Mouse (Mus musculus) G1E (cell line): ENCODE data around the gene Ino80. TPM values are rescaled to one million over a fixed set of nuclear protein-coding genes. Genes with fewer than 3 reads are reported as not detected.

Experiments
- ATAC-seq: 2 replicates; pipeline ENCODE4 v1.8.0; 2016; ENCODE audit warnings: mild to moderate bottlenecking; ENCODE audit not compliant: insufficient number of reproducible peaks, poor library complexity, low FRiP score, severe bottlenecking; ENCODE audit errors: extremely low read depth
- DNase-seq: peaks from one replicate; pipeline ENCODE4 v3.0.0; 2012; ENCODE audit warnings: low spot score
- H3K27me3 ChIP-seq: 2 replicates; pipeline ENCODE4 v1.6.1; 2012; ENCODE audit warnings: mild to moderate bottlenecking, low read length, inconsistent platforms; ENCODE audit not compliant: insufficient read depth
- H3K36me3 ChIP-seq: replicated peaks from 2 replicates; pipeline ENCODE3; 2012; ENCODE audit warnings: mild to moderate bottlenecking, inconsistent platforms
- H3K4me1 ChIP-seq: 2 replicates; pipeline ENCODE4 v1.6.1; 2012; ENCODE audit warnings: low read depth, low read length, inconsistent platforms, mixed read lengths; ENCODE audit not compliant: insufficient read depth
- H3K4me3 ChIP-seq: 2 replicates; pipeline ENCODE4 v1.5.1; 2012; ENCODE audit warnings: low read depth, mild to moderate bottlenecking, inconsistent platforms, low read length, moderate library complexity, mixed read lengths
- H3K9me3 ChIP-seq: replicated peaks from 2 replicates; pipeline ENCODE4 v1.6.1; 2012; ENCODE audit warnings: inconsistent platforms
- CTCF ChIP-seq: IDR thresholded peaks from 2 replicates; pipeline ENCODE4 v1.5.1; 2012; ENCODE audit warnings: low read depth, low read length, inconsistent platforms, mixed read lengths
- GATA1 ChIP-seq: IDR thresholded peaks from 2 replicates; pipeline ENCODE4 v1.6.1; 2012; ENCODE audit warnings: borderline replicate concordance, low read length, inconsistent platforms, mixed read lengths
- GATA2 ChIP-seq: IDR thresholded peaks from 2 replicates; pipeline ENCODE4 v1.6.1; 2012; ENCODE audit warnings: low read depth, low read length, inconsistent platforms, borderline replicate concordance
- POLR2AphosphoS5 ChIP-seq: IDR thresholded peaks from 2 replicates; pipeline ENCODE4 v1.6.1; 2012; ENCODE audit warnings: low read depth, low read length, inconsistent platforms; ENCODE audit not compliant: insufficient replicate concordance
- TAL1 ChIP-seq: conservative IDR thresholded peaks from 2 replicates; pipeline ENCODE4 v1.6.1; 2012; ENCODE audit warnings: low read depth, low read length, inconsistent platforms, mixed read lengths
- polyA plus RNA-seq: library from polyadenylated mRNA; stranded (reverse); fragments of >175 nt; gene quantifications from 2 replicates; pipeline ENCODE4 v1.2.3, GENCODE M21; 2012
- total RNA-seq, 2 experiments: library from RNA; stranded (forward) in 1 of 2; stranded (reverse) in 1 of 2; fragments of 200-1000 nt in 1 of 2; fragments of >200 nt in 1 of 2; fragmentation: Nextera tagmentation in 1 of 2; gene quantifications; 2 replicates each; pipeline ENCODE4 v1.2.3; 2014 to 2017

Gene Ino80
- total and polyA plus RNA-seq, 3 experiments: 7.0 to 41.2 (median 20.4) TPM

- ATAC-seq (no peak), DNase-seq (no peak)
- H3K27me3 ChIP-seq: peaks cover 38% of the 10 kb centered on the region
Observed at GRCm38 (mm10) chr2:119355651-119356050, 121.8 kb downstream of the Ino80 start.

DNA sequence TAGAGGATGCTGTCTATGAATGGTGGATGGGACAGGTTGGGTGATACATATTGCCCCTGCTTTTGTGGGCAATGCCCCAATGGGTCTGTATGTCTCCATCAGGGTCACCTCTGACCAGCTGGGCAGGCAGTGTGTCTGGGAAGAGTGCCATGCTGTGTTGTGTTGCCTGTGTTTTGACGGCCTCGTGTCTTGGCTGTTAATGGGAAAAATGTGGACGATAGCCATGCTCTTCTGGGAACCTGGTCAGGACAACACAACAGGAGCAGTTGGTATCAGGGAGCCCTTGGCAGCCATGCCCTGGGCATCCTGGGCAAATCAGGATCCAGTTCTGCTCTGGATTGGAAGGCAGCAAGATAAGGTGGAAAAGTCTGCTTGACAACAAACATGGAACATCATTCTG, 122.4 kb downstream of the Ino80 start:
- peaks cover 44% of the 10 kb centered on the region for H3K27me3 ChIP-seq
- H3K9me3 ChIP-seq: no peaks in the 10 kb centered on the region; the same call in 1 of the 2 replicates
- H3K36me3 ChIP-seq: no peaks in the 10 kb centered on the region
- peaks cover 20% of the 10 kb centered on the region for H3K4me1 ChIP-seq
- no peak overlapping the region; the same call in 1 of the 2 replicates for H3K4me3 ChIP-seq
- ATAC-seq (no peak), DNase-seq (no peak)
- TF ChIP-seq TAL1 (no peak; the same call in 1 of the 2 replicates), GATA2 (no peak), GATA1 (no peak), CTCF (no peak), POLR2AphosphoS5 (no peak)

More at GRCm38 (mm10) chr2:119355651-119356050, 121.8 kb downstream of the Ino80 start:
- Histone ChIP-seq H3K4me3 (no peak overlapping the region), H3K36me3 (no peaks in the 10 kb centered on the region), H3K9me3 (no peaks in the 10 kb centered on the region; the same call in 1 of the 2 replicates), H3K4me1 (peaks cover 25% of the 10 kb centered on the region)
- no peak for TF ChIP-seq CTCF
- TF ChIP-seq POLR2AphosphoS5: no peak
- no peak for TF ChIP-seq TAL1
- TF ChIP-seq GATA1: no peak
- no peak for TF ChIP-seq GATA2

GRCm38 (mm10) chr2:119353707-119354106, 123.8 kb downstream of the Ino80 start:
- Histone ChIP-seq H3K4me1 (peaks cover 8% of the 10 kb centered on the region), H3K4me3 (no peak overlapping the region)
- TF ChIP-seq GATA1 (no peak), POLR2AphosphoS5 (no peak), CTCF (no peak), TAL1 (no peak), GATA2 (no peak)

GRCm38 (mm10) chr2:119350555-119351486, 126.7 kb downstream of the Ino80 start, which contains the start of gene Chac1:
TSS of gene Chac1 (plus strand) at chr2:119351229.
- TF ChIP-seq TAL1 (no peak), GATA1 (no peak), GATA2 (no peak)
- Histone ChIP-seq H3K9me3 (no peaks in the 10 kb centered on the region; the same call in 1 of the 2 replicates), H3K36me3 (no peaks in the 10 kb centered on the region), H3K4me1 (no peaks in the 10 kb centered on the region; the same call in none of the 2 replicates), H3K27me3 (peaks cover 59% of the 10 kb centered on the region), H3K4me3 (no peak within 1 kb of the TSS)
- DNase-seq (no peak), ATAC-seq (no peak)

More at GRCm38 (mm10) chr2:119353707-119354106, 123.8 kb downstream of the Ino80 start:
- ATAC-seq (no peak), DNase-seq (no peak)
- no peaks in the 10 kb centered on the region; the same call in 1 of the 2 replicates for H3K9me3 ChIP-seq
- peaks cover 48% of the 10 kb centered on the region for H3K27me3 ChIP-seq
- no peaks in the 10 kb centered on the region for H3K36me3 ChIP-seq

DNA sequence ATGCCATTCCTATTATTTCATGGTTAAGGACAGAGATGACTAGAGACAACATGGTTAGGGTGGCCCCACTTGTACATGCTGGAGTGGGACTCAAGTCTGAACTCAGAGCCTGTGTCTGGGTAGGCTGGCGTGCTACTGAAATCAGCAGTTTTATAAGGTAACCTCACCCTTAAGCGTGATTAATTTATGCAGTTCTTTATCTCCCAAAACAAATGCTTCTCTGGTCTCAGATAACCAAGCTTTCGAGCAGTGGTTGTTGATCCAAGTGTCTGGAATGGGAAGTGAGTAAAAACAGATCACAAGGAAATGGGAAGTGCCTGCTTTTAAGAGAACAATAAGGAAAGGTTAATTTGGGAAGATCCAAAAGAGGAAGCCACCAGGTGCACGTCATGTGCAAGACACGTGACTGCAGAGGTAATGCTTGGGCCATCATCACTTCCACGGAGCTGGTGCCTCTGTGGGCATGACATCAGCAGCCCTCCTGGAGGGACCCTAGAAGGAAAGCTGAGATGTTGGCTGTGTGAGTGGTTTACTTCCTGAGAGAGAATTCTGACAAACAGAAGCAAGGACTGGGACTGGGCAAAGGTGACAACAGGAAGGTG, 132.8 kb downstream of the Ino80 start:
- peaks cover 25% of the 10 kb centered on the region for H3K27me3 ChIP-seq
- peaks cover 12% of the 10 kb centered on the region for H3K4me1 ChIP-seq
- H3K36me3 ChIP-seq: no peaks in the 10 kb centered on the region
- no peak for ATAC-seq
- no peak overlapping the region for H3K4me3 ChIP-seq
- TF ChIP-seq GATA1 (no peak), TAL1 (no peak), GATA2 (no peak), POLR2AphosphoS5 (no peak), CTCF (no peak)
- no peak for DNase-seq
- peaks cover 6% of the 10 kb centered on the region for H3K9me3 ChIP-seq
